Mouse (Mus musculus): ENCODE measurements at regions not wholly inside any gene's neighbourhood (a gene's known extent, or its start where the extent isn't known, plus 50 kb on each side); places are given as distances from the start of the nearest gene placed in this dataset.

DNA sequence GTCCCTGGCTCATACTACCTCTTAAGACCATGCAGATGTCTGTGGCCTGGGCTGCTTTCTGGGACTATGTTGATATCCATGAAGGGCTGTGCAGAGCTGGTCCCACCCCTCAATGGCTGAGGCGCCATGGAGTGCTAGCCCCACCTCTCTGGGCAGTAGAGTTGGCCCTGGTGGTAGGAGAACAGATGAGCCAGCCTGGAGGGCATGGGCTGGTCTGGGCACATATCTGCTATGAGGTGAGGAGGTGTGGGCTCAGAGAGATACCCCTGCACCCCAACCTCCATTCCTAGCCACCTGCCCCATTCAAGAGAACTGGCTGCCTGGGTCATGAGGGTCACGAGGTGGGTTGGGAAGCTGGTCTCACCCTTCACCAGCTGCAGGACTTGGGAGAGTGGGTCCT, 222.4 kb downstream of the Emp1 start:
- TF ChIP-seq POLR2A (IDR thresholded peaks at IDR 0.05; ENCODE audit: insufficient read length, low read depth): no peak
- TF ChIP-seq POLR2AphosphoS2 (IDR thresholded peaks at IDR 0.05; ENCODE audit: insufficient read length, low read depth): no peak
- TF ChIP-seq MAX (IDR thresholded peaks at IDR 0.05; ENCODE audit: low read depth): no peak
- TF ChIP-seq MYOG (IDR thresholded peaks at IDR 0.05; ENCODE audit: control insufficient read depth in 1 of 3, insufficient read depth in 1 of 3, insufficient read length in 2 of 3, low read depth in 2 of 3): no peak
- TF ChIP-seq TCF12 (IDR thresholded peaks at IDR 0.05; ENCODE audit: insufficient read depth, poor library complexity, severe bottlenecking): no peak
- TF ChIP-seq USF1 (IDR thresholded peaks at IDR 0.05; ENCODE audit: low read depth): no peak
- no peak for TF ChIP-seq TCF3 (IDR thresholded peaks at IDR 0.05; ENCODE audit: insufficient read length, low read depth)
- no peak for TF ChIP-seq SRF (IDR thresholded peaks at IDR 0.05; ENCODE audit: control insufficient read depth, insufficient read length, low read depth)
- no peak for TF ChIP-seq E2F4 (IDR thresholded peaks at IDR 0.05; ENCODE audit: insufficient read depth)
- TF ChIP-seq MYOD1 (IDR thresholded peaks at IDR 0.05; ENCODE audit: control insufficient read depth in 1 of 3, insufficient read length in 2 of 3, low read depth in 2 of 3): no peak
- no peak for TF ChIP-seq CEBPB (IDR thresholded peaks at IDR 0.05; ENCODE audit: insufficient read depth, poor library complexity, severe bottlenecking)
- no peak for TF ChIP-seq REST (IDR thresholded peaks at IDR 0.05; ENCODE audit: insufficient read depth, insufficient read length)

Measured in myocyte (in vitro differentiated cells).